Mouse (Mus musculus): ENCODE measurements around the gene Sirt7.

DNA sequence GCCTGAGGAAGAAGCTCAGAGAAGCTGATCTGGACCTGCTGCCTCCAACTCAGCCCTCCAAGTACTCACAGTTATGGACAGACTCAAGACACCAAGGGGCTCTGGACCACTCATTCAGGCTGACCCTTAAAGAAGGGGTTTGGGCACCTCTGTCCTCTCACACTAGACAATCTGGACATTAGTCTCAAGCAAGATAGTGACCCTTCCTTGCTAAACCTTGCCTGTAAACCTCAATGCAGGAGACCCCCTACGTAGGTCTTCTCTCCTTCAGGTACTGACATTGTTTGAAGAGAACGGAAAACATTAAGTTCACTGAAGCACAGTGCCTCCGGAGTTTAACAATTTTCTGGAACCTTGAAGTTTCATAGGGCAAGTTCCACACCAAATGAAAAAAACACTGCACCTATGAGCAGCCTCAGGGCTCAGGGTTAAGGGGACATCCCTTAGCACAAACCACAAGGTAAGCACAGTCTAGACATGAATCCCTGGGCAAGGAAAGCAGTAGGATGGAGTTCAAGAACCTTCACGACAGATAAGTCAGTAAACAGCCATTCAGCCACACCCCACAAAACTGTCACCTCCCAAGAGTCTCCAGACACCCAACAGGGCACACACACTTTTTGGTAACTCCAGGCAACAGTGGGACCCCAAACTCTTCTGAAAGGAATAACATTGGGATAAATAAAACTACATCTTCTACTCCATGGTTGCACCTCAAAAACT is 6.8 kb upstream of the Sirt7 start:
- TF ChIP-seq USF1 (IDR thresholded peaks at IDR 0.05; ENCODE audit: low read depth, low read length) (no peak), JUND (conservative IDR thresholded peaks at IDR 0.05; ENCODE audit: low read depth, low read length) (no peak), MAFK (IDR thresholded peaks at IDR 0.05; ENCODE audit: insufficient replicate concordance, low read length) (no peak), ELF1 (IDR thresholded peaks at IDR 0.05; ENCODE audit: low read depth, low read length) (no peak)

All from CH12.LX (cell line).